Mouse (Mus musculus) MEL (cell line): ENCODE measurements around the gene Dnah10. TPM values are rescaled to one million over a fixed set of nuclear protein-coding genes. Genes with fewer than 3 reads are reported as not detected.

Source experiments
- DNase-seq: peaks from one replicate; pipeline ENCODE4 v3.0.0; 2011; ENCODE audit warnings: low read depth, low spot score
- H3K27ac ChIP-seq: 2 replicates; pipeline ENCODE4 v1.5.1; 2012; ENCODE audit warnings: low read depth, mild to moderate bottlenecking, control low read depth, low read length, moderate library complexity; ENCODE audit not compliant: control insufficient read depth
- H3K27me3 ChIP-seq, 2 experiments: fragments of 150-350 bp in 1 of 2; sonication (generic) in 1 of 2; 2 replicates each; pipeline ENCODE4 v1.6.1; 2012; ENCODE audit warnings: low read length in 2 of 2, mild to moderate bottlenecking in 2 of 2, improper control_type of control experiment in 1 of 2, moderate library complexity in 1 of 2; ENCODE audit not compliant: insufficient read depth in 2 of 2, control insufficient read depth in 1 of 2
- H3K36me3 ChIP-seq, 2 experiments: 2 replicates each; pipeline ENCODE4 v1.6.1; 2012 to 2014; ENCODE audit warnings: low read length in 2 of 2, improper control_type of control experiment in 1 of 2, inconsistent platforms in 1 of 2, mild to moderate bottlenecking in 1 of 2; ENCODE audit not compliant: insufficient read depth in 2 of 2, control insufficient read depth in 1 of 2
- H3K4me1 ChIP-seq, 2 experiments: fragments of 150-350 bp in 1 of 2; sonication (generic) in 1 of 2; 2 replicates each; pipeline ENCODE4 v1.6.1; 2012; ENCODE audit warnings: low read length in 2 of 2, improper control_type of control experiment in 1 of 2, mild to moderate bottlenecking in 1 of 2; ENCODE audit not compliant: insufficient read depth in 2 of 2, control insufficient read depth in 1 of 2
- H3K4me3 ChIP-seq, 2 experiments: fragments of 150-350 bp in 1 of 2; sonication (generic) in 1 of 2; 2 replicates each; pipeline ENCODE4 v1.5.1; 2012; ENCODE audit warnings: low read depth in 2 of 2, low read length in 2 of 2, mild to moderate bottlenecking in 2 of 2, moderate library complexity in 2 of 2, control low read depth in 1 of 2, improper control_type of control experiment in 1 of 2; ENCODE audit not compliant: control insufficient read depth in 1 of 2, insufficient read depth in 1 of 2
- H3K79me2 ChIP-seq: 2 replicates; pipeline ENCODE4 v1.6.1; 2012; ENCODE audit warnings: mild to moderate bottlenecking, low read length, moderate library complexity; ENCODE audit not compliant: control insufficient read depth, poor library complexity, insufficient read depth
- H3K9ac ChIP-seq: 2 replicates; pipeline ENCODE4 v1.6.1; 2012; ENCODE audit warnings: low read depth, mild to moderate bottlenecking, control low read depth, low read length, moderate library complexity; ENCODE audit not compliant: control insufficient read depth, poor library complexity, severe bottlenecking
- H3K9me3 ChIP-seq: fragments of 150-350 bp; sonication (generic); replicated peaks from 2 replicates; pipeline ENCODE4 v1.6.1; 2012; ENCODE audit warnings: mild to moderate bottlenecking, low read length, improper control_type of control experiment, moderate library complexity; ENCODE audit not compliant: insufficient read depth
- BHLHE40 ChIP-seq: IDR thresholded peaks from 2 replicates; pipeline ENCODE4 v1.6.1; 2012; ENCODE audit warnings: low read depth, mild to moderate bottlenecking, inconsistent platforms, low read length, improper control_type of control experiment, borderline replicate concordance
- CHD2 ChIP-seq: IDR thresholded peaks from 2 replicates; pipeline ENCODE4 v1.6.1; 2011; ENCODE audit warnings: low read length, improper control_type of control experiment
- CTCF ChIP-seq, 3 experiments: IDR thresholded peaks in 2 of 3; conservative IDR thresholded peaks in 1 of 3; 2 replicates each; pipeline ENCODE4 v1.5.1; 2011 to 2012; ENCODE audit warnings: low read length in 3 of 3, low read depth in 2 of 3, mild to moderate bottlenecking in 2 of 3, improper control_type of control experiment in 1 of 3, inconsistent platforms in 1 of 3, mixed read lengths in 1 of 3, moderate library complexity in 1 of 3; ENCODE audit not compliant: control insufficient read depth in 1 of 3, insufficient read depth in 1 of 3, poor library complexity in 1 of 3, severe bottlenecking in 1 of 3
- E2F4 ChIP-seq: IDR thresholded peaks from 2 replicates; pipeline ENCODE4 v1.6.1; 2011; ENCODE audit warnings: low read depth, low read length, improper control_type of control experiment, borderline replicate concordance
- ELF1 ChIP-seq: IDR thresholded peaks from 2 replicates; pipeline ENCODE4 v1.6.1; 2014; ENCODE audit warnings: low read depth, mild to moderate bottlenecking, inconsistent platforms, low read length, improper control_type of control experiment, moderate library complexity
- ETS1 ChIP-seq: IDR thresholded peaks from 2 replicates; pipeline ENCODE4 v1.6.1; 2012; ENCODE audit warnings: low read depth, mild to moderate bottlenecking, inconsistent platforms, low read length, improper control_type of control experiment, moderate library complexity
- GABPA ChIP-seq: IDR thresholded peaks from 2 replicates; pipeline ENCODE4 v1.6.1; 2012; ENCODE audit warnings: low read depth, mild to moderate bottlenecking, inconsistent platforms, low read length, improper control_type of control experiment, moderate library complexity
- HCFC1 ChIP-seq: IDR thresholded peaks from 2 replicates; pipeline ENCODE4 v1.6.1; 2012; ENCODE audit warnings: low read depth, mild to moderate bottlenecking, inconsistent platforms, low read length, improper control_type of control experiment, moderate library complexity
- MAFK ChIP-seq: IDR thresholded peaks from 2 replicates; pipeline ENCODE4 v1.6.1; 2011; ENCODE audit warnings: low read depth, mild to moderate bottlenecking, low read length, improper control_type of control experiment, borderline replicate concordance
- MAX ChIP-seq: IDR thresholded peaks from 2 replicates; pipeline ENCODE4 v1.6.1; 2011; ENCODE audit warnings: low read length, improper control_type of control experiment
- MAZ ChIP-seq: IDR thresholded peaks from 2 replicates; pipeline ENCODE4 v1.6.1; 2012; ENCODE audit warnings: low read depth, mild to moderate bottlenecking, inconsistent platforms, low read length, improper control_type of control experiment
- MEF2A ChIP-seq: IDR thresholded peaks from 2 replicates; pipeline ENCODE4 v1.6.1; 2014; ENCODE audit warnings: low read depth, mild to moderate bottlenecking, inconsistent platforms, low read length, improper control_type of control experiment; ENCODE audit not compliant: poor library complexity, insufficient replicate concordance, severe bottlenecking; ENCODE audit errors: extremely low read depth
- MYB ChIP-seq: IDR thresholded peaks from 2 replicates; pipeline ENCODE4 v1.6.1; 2011; ENCODE audit warnings: mild to moderate bottlenecking, low read depth, low read length, improper control_type of control experiment
- MYC ChIP-seq: IDR thresholded peaks from 2 replicates; pipeline ENCODE4 v1.6.1; 2011; ENCODE audit warnings: low read depth, mild to moderate bottlenecking, low read length, improper control_type of control experiment, moderate library complexity
- NELFE ChIP-seq: IDR thresholded peaks from 2 replicates; pipeline ENCODE4 v1.6.1; 2011; ENCODE audit warnings: low read depth, low read length, improper control_type of control experiment
- NRF1 ChIP-seq: IDR thresholded peaks from 2 replicates; pipeline ENCODE4 v1.6.1; 2014; ENCODE audit warnings: low read depth, mild to moderate bottlenecking, inconsistent platforms, low read length, improper control_type of control experiment, moderate library complexity; ENCODE audit not compliant: poor library complexity, insufficient read depth, severe bottlenecking
- POLR2A ChIP-seq, 2 experiments: IDR thresholded peaks; 2 replicates each; pipeline ENCODE4 v1.6.1; 2011 to 2012; ENCODE audit warnings: low read length in 2 of 2, mild to moderate bottlenecking in 2 of 2, control low read depth in 1 of 2, improper control_type of control experiment in 1 of 2, low read depth in 1 of 2, moderate library complexity in 1 of 2; ENCODE audit not compliant: control insufficient read depth in 1 of 2, insufficient read depth in 1 of 2, poor library complexity in 1 of 2
- RAD21 ChIP-seq: IDR thresholded peaks from 2 replicates; pipeline ENCODE4 v1.6.1; 2011; ENCODE audit warnings: mild to moderate bottlenecking, low read depth, low read length, improper control_type of control experiment
- RCOR1 ChIP-seq: IDR thresholded peaks from 2 replicates; pipeline ENCODE4 v1.6.1; 2012; ENCODE audit warnings: low read depth, mild to moderate bottlenecking, inconsistent platforms, low read length, improper control_type of control experiment
- SIN3A ChIP-seq: IDR thresholded peaks from 2 replicates; pipeline ENCODE4 v1.6.1; 2012; ENCODE audit warnings: low read length, improper control_type of control experiment, inconsistent platforms
- SMC3 ChIP-seq: IDR thresholded peaks from 2 replicates; pipeline ENCODE4 v1.6.1; 2011; ENCODE audit warnings: low read depth, low read length, improper control_type of control experiment
- TBP ChIP-seq: IDR thresholded peaks from 2 replicates; pipeline ENCODE4 v1.8.0; 2011; ENCODE audit warnings: low read depth, low read length, improper control_type of control experiment
- UBTF ChIP-seq: IDR thresholded peaks from 2 replicates; pipeline ENCODE4 v1.6.1; 2012; ENCODE audit warnings: low read depth, mild to moderate bottlenecking, inconsistent platforms, low read length, improper control_type of control experiment, moderate library complexity, borderline replicate concordance; ENCODE audit not compliant: insufficient read depth
- USF1 ChIP-seq: IDR thresholded peaks from 2 replicates; pipeline ENCODE4 v1.6.1; 2014; ENCODE audit warnings: low read depth, mild to moderate bottlenecking, inconsistent platforms, low read length, improper control_type of control experiment, moderate library complexity
- USF2 ChIP-seq, 2 experiments: IDR thresholded peaks; 2 replicates each; pipeline ENCODE4 v1.6.1; 2011 to 2012; ENCODE audit warnings: improper control_type of control experiment in 2 of 2, low read length in 2 of 2, borderline replicate concordance in 1 of 2, inconsistent platforms in 1 of 2, low read depth in 1 of 2, mild to moderate bottlenecking in 1 of 2; ENCODE audit not compliant: insufficient read depth in 1 of 2
- ZC3H11A ChIP-seq: IDR thresholded peaks from 2 replicates; pipeline ENCODE4 v1.6.1; 2012; ENCODE audit warnings: low read depth, mild to moderate bottlenecking, inconsistent platforms, low read length, improper control_type of control experiment
- ZMIZ1 ChIP-seq: IDR thresholded peaks from 2 replicates; pipeline ENCODE4 v1.6.1; 2012; ENCODE audit warnings: low read depth, mild to moderate bottlenecking, inconsistent platforms, low read length, improper control_type of control experiment, moderate library complexity
- polyA plus RNA-seq, 2 experiments: library from polyadenylated mRNA; stranded (reverse) in 1 of 2; unstranded in 1 of 2; fragments of >175 nt in 1 of 2; fragments of >200 nt in 1 of 2; gene quantifications; 2 replicates each; pipeline versions ENCODE4 v1.2.1 to v1.2.4; 2012; ENCODE audit warnings: low replicate concordance in 2 of 2, low read depth in 1 of 2; ENCODE audit not compliant: insufficient read length in 2 of 2, insufficient read depth in 1 of 2, missing spikeins in 1 of 2
- total RNA-seq: library from RNA; depleted of rRNA; stranded (reverse); fragments of 300-350 nt; gene quantifications from 2 replicates; pipeline ENCODE4 v1.2.3, GENCODE M21; 2012

Dnah10 gene
- total and polyA plus RNA-seq, 3 experiments, result 0.04 to 0.11 TPM; not detected in 1

GRCm38 (mm10) chr5:124743841-124744240 lies 19.0 kb downstream of the Dnah10 start:
- TF ChIP-seq USF2 (IDR thresholded peaks at IDR 0.05; ENCODE audit: borderline replicate concordance in 1 of 2, insufficient read depth in 1 of 2, low read depth in 1 of 2, low read length in 2 of 2) (no peak), MAZ (no peak), GABPA (no peak), USF1 (no peak), MYB (no peak), ETS1 (no peak), HCFC1 (no peak), RCOR1 (no peak), TBP (no peak), MAX (no peak), UBTF (no peak), MYC (no peak), CHD2 (no peak), RAD21 (no peak), BHLHE40 (no peak), MEF2A (no peak), NRF1 (no peak), ZMIZ1 (no peak)
- no peaks in the 10 kb centered on the region for H3K27me3 ChIP-seq

DNA sequence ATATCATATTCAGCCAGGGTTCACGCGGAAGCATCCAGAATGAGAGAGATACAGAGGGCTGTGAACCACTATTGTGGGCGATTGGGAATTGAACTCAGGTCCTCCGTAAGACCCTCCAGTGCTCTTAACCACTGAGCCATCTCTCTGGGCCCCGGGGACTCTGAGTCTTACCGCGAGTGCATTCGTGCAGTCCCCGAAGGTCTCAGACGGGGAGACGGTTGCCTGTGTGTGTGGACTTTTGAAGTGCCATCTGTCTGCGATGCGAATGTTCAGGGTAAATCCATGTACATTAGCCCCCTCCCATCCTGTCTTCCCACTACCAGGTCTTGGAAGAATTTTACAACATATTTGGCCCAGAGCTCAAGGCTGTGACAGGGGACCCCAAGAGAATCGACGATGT lies 21.3 kb downstream of the Dnah10 start:
- H3K27ac ChIP-seq, result no peak overlapping the region
- H3K36me3 ChIP-seq, result no peaks in the 10 kb centered on the region
- H3K4me3 ChIP-seq, result no peak overlapping the region
- H3K9ac ChIP-seq, result no peak overlapping the region
- 0 out of 4 replicates have a peak, but pooled peaks cover 0 to 2% of the 10 kb centered on the region in 2 experiments for H3K4me1 ChIP-seq
- TF ChIP-seq ZC3H11A (no peak), BHLHE40 (no peak), SMC3 (no peak), MYC (no peak), E2F4 (no peak), POLR2A (IDR thresholded peaks at IDR 0.05; ENCODE audit: control insufficient read depth in 1 of 2, insufficient read depth in 1 of 2, low read depth in 1 of 2, low read length in 2 of 2, poor library complexity in 1 of 2) (no peak), USF1 (no peak), MAFK (no peak), SIN3A (no peak), ELF1 (no peak), CTCF (IDR thresholded peaks at IDR 0.05 in 2 of 3, conservative IDR thresholded peaks at IDR 0.05 in 1 of 3; ENCODE audit: control insufficient read depth in 1 of 3, insufficient read depth in 1 of 3, low read depth in 2 of 3, low read length in 3 of 3, poor library complexity in 1 of 3, severe bottlenecking in 1 of 3) (no peak), USF2 (IDR thresholded peaks at IDR 0.05; ENCODE audit: borderline replicate concordance in 1 of 2, insufficient read depth in 1 of 2, low read depth in 1 of 2, low read length in 2 of 2) (no peak), CHD2 (no peak), NELFE (no peak), UBTF (no peak)
- no peak for DNase-seq
- no peaks in the 10 kb centered on the region for H3K9me3 ChIP-seq
- no peaks in the 10 kb centered on the region for H3K27me3 ChIP-seq
- no peaks in the 10 kb centered on the region for H3K79me2 ChIP-seq

More at GRCm38 (mm10) chr5:124743841-124744240, 19.0 kb downstream of the Dnah10 start:
- no peak overlapping the region for H3K27ac ChIP-seq
- H3K4me3 ChIP-seq, result no peak overlapping the region
- no peaks in the 10 kb centered on the region for H3K9me3 ChIP-seq
- no peaks in the 10 kb centered on the region for H3K79me2 ChIP-seq
- no peaks in the 10 kb centered on the region for H3K36me3 ChIP-seq
- no peak overlapping the region for H3K9ac ChIP-seq
- 0 out of 4 replicates have a peak, but pooled peaks cover 0 to 2% of the 10 kb centered on the region in 2 experiments for H3K4me1 ChIP-seq
- no peak for DNase-seq
